Mouse (Mus musculus) embryonic facial prominence, embryonic 10.5 days (tissue): Measurements from ENCODE around the gene Piwil4. TPM values are rescaled to one million over a fixed set of nuclear protein-coding genes. Genes with fewer than 3 reads are reported as not detected.
"Not testable (repeated sequence)": the region's sequence is repeated elsewhere in the genome, so short reads cannot be mapped to it uniquely, and the experiment has no call there.

Source experiments
- DNase-seq: peaks from one replicate; pipeline ENCODE4 v3.0.0-alpha.2; 2017; ENCODE audit warnings: low spot score
- H3K27ac ChIP-seq: fragments of 300-500 bp; sonication (generic); replicated peaks from 2 replicates; pipeline ENCODE4 v1.5.1; 2016; ENCODE audit warnings: mild to moderate bottlenecking
- H3K27me3 ChIP-seq: fragments of 300-500 bp; sonication (generic); replicated peaks from 2 replicates; pipeline ENCODE4 v1.6.1; 2016; ENCODE audit warnings: low read depth, mild to moderate bottlenecking; ENCODE audit not compliant: poor library complexity, severe bottlenecking
- H3K36me3 ChIP-seq: fragments of 300-500 bp; sonication (generic); replicated peaks from 2 replicates; pipeline ENCODE4 v1.6.1; 2016; ENCODE audit warnings: mild to moderate bottlenecking, moderate library complexity
- H3K4me1 ChIP-seq: fragments of 300-500 bp; sonication (generic); 2 replicates; pipeline ENCODE4 v1.6.1; 2016
- H3K4me3 ChIP-seq: fragments of 300-500 bp; sonication (generic); 2 replicates; pipeline ENCODE4 v1.5.1; 2016; ENCODE audit warnings: mild to moderate bottlenecking, moderate library complexity
- H3K9me3 ChIP-seq: fragments of 300-500 bp; sonication (generic); 2 replicates; pipeline ENCODE4 v1.6.1; 2016; ENCODE audit warnings: mild to moderate bottlenecking
- WGBS: fragments of 180-500 bp; shearing (Covaris S2); methylation state at CpG from one replicate; pipeline ENCODE4 v1.1.7; 2016; 5-methylcytosine and 5-hydroxymethylcytosine counted together
- polyA plus RNA-seq: library from polyadenylated mRNA; unstranded; fragments of >200 nt; fragmentation: Nextera tagmentation; extraction: Ambion mirVana; gene quantifications from 2 replicates; pipeline ENCODE4 v1.2.1, GENCODE M21; 2016

Piwil4 gene
- polyA plus RNA-seq, 1 experiment from 2014 or later: not detected

- H3K27me3 ChIP-seq: no peaks in the 10 kb centered on the region
- no peak overlapping the region for H3K27ac ChIP-seq
- no peaks in the 10 kb centered on the region for H3K4me1 ChIP-seq
These were observed 22.2 kb downstream of the Piwil4 start for GRCm38 (mm10) chr9:14718332-14718691.

GRCm38 (mm10) chr9:14717689-14718331 is 22.7 kb downstream of the Piwil4 start:
- Histone ChIP-seq H3K9me3 (no peaks in the 10 kb centered on the region), H3K4me3 (no peak overlapping the region), H3K4me1 (no peaks in the 10 kb centered on the region), H3K36me3 (no peaks in the 10 kb centered on the region), H3K27me3 (no peaks in the 10 kb centered on the region), H3K27ac (no peak overlapping the region)
- WGBS: 76% methylated on average over 14 of the region's 14 CpGs
- DNase-seq: no peak

More at GRCm38 (mm10) chr9:14718332-14718691, 22.2 kb downstream of the Piwil4 start:
- DNase-seq: no peak
- H3K4me3 ChIP-seq: no peak overlapping the region
- no peaks in the 10 kb centered on the region for H3K9me3 ChIP-seq
- H3K36me3 ChIP-seq: no peaks in the 10 kb centered on the region

- Histone ChIP-seq H3K9me3 (no peaks in the 10 kb centered on the region), H3K4me3 (no peak overlapping the region), H3K4me1 (no peaks in the 10 kb centered on the region), H3K36me3 (no peaks in the 10 kb centered on the region), H3K27ac (no peak overlapping the region), H3K27me3 (no peaks in the 10 kb centered on the region)
- DNase-seq: no peak
- 90% methylated on average over 15 of the region's 15 CpGs for WGBS
These were observed 25.3 kb downstream of the Piwil4 start for GRCm38 (mm10) chr9:14715258-14715657.

- DNase-seq: no peak
- WGBS: 85% methylated on average over 3 of the region's 3 CpGs
- Histone ChIP-seq H3K36me3 (no peaks in the 10 kb centered on the region), H3K4me1 (peaks cover 1% of the 10 kb centered on the region; the same call in 1 of the 2 replicates), H3K27ac (no peak overlapping the region), H3K27me3 (no peaks in the 10 kb centered on the region), H3K9me3 (no peaks in the 10 kb centered on the region), H3K4me3 (no peak overlapping the region)
These were observed 29.6 kb downstream of the Piwil4 start for GRCm38 (mm10) chr9:14710910-14711309.

- DNase-seq: no peak
- Histone ChIP-seq H3K4me1 (peaks cover 8% of the 10 kb centered on the region; the same call in 1 of the 2 replicates), H3K4me3 (no peak overlapping the region), H3K36me3 (no peaks in the 10 kb centered on the region), H3K27ac (no peak overlapping the region), H3K27me3 (no peaks in the 10 kb centered on the region), H3K9me3 (no peaks in the 10 kb centered on the region)
- 83% methylated on average over 13 of the region's 13 CpGs for WGBS
These were observed 35.0 kb downstream of the Piwil4 start for GRCm38 (mm10) chr9:14705321-14706162.

GRCm38 (mm10) chr9:14700795-14701194 is 39.7 kb downstream of the Piwil4 start:
- not testable (repeated sequence) for H3K27me3 ChIP-seq, H3K36me3 ChIP-seq, H3K4me1 ChIP-seq, H3K9me3 ChIP-seq, H3K27ac ChIP-seq, DNase-seq, H3K4me3 ChIP-seq
- WGBS: 93% methylated on average over 1 of the region's 1 CpGs

- DNase-seq: no peak
- no peak overlapping the region for H3K4me3 ChIP-seq
- no peaks in the 10 kb centered on the region for H3K27me3 ChIP-seq
- H3K9me3 ChIP-seq: no peaks in the 10 kb centered on the region
- H3K4me1 ChIP-seq: no peaks in the 10 kb centered on the region
- H3K27ac ChIP-seq: no peak overlapping the region
- WGBS: 44% methylated on average over 7 of the region's 7 CpGs
- H3K36me3 ChIP-seq: no peaks in the 10 kb centered on the region
These were observed 41.3 kb downstream of the Piwil4 start for GRCm38 (mm10) chr9:14699288-14699640.

GRCm38 (mm10) chr9:14698582-14699287 is 41.8 kb downstream of the Piwil4 start:
- H3K36me3 ChIP-seq: no peaks in the 10 kb centered on the region
- no peaks in the 10 kb centered on the region for H3K4me1 ChIP-seq
- no peaks in the 10 kb centered on the region for H3K9me3 ChIP-seq
- peak; percentile 90 for DNase-seq
- 53% methylated on average over 12 of the region's 12 CpGs for WGBS
- H3K27ac ChIP-seq: no peak overlapping the region
- no peak overlapping the region for H3K4me3 ChIP-seq
- no peaks in the 10 kb centered on the region for H3K27me3 ChIP-seq

GRCm38 (mm10) chr9:14697903-14698302 is 42.6 kb downstream of the Piwil4 start:
- H3K27me3 ChIP-seq: no peaks in the 10 kb centered on the region
- no peak overlapping the region for H3K27ac ChIP-seq
- no peaks in the 10 kb centered on the region for H3K36me3 ChIP-seq
- no peaks in the 10 kb centered on the region for H3K4me1 ChIP-seq
- no peak for DNase-seq
- no peak overlapping the region for H3K4me3 ChIP-seq
- 62% methylated on average over 4 of the region's 4 CpGs for WGBS
- H3K9me3 ChIP-seq: no peaks in the 10 kb centered on the region

GRCm38 (mm10) chr9:14689376-14690108 is 51.0 kb downstream of the Piwil4 start:
- no peak overlapping the region for H3K27ac ChIP-seq
- no peaks in the 10 kb centered on the region for H3K36me3 ChIP-seq
- no peaks in the 10 kb centered on the region for H3K27me3 ChIP-seq
- 78% methylated on average over 12 of the region's 12 CpGs for WGBS
- DNase-seq: no peak
- no peak overlapping the region for H3K4me3 ChIP-seq
- peaks cover 19% of the 10 kb centered on the region for H3K4me1 ChIP-seq
- no peaks in the 10 kb centered on the region for H3K9me3 ChIP-seq

- DNase-seq: peak; percentile 27
- 75% methylated on average over 4 of the region's 4 CpGs for WGBS
- no peaks in the 10 kb centered on the region for H3K36me3 ChIP-seq
- peaks cover 26% of the 10 kb centered on the region for H3K4me1 ChIP-seq
- no peaks in the 10 kb centered on the region for H3K27me3 ChIP-seq
- no peak overlapping the region for H3K27ac ChIP-seq
- H3K9me3 ChIP-seq: no peaks in the 10 kb centered on the region
- no peak overlapping the region for H3K4me3 ChIP-seq
These were observed 56.2 kb downstream of the Piwil4 start for GRCm38 (mm10) chr9:14684363-14684762.

GRCm38 (mm10) chr9:14682741-14683140 is 57.8 kb downstream of the Piwil4 start:
- H3K4me3 ChIP-seq: no peak overlapping the region
- peaks cover 6% of the 10 kb centered on the region; the same call in 1 of the 2 replicates for H3K9me3 ChIP-seq
- H3K4me1 ChIP-seq: peaks cover 19% of the 10 kb centered on the region
- no peaks in the 10 kb centered on the region for H3K36me3 ChIP-seq
- no peaks in the 10 kb centered on the region for H3K27me3 ChIP-seq
- no peak overlapping the region for H3K27ac ChIP-seq
- DNase-seq: no peak
